Mouse (Mus musculus): ENCODE measurements around the gene Vmn2r35.
"Not testable (repeated sequence)": the region's sequence is repeated elsewhere in the genome, so short reads cannot be mapped to it uniquely, and the experiment has no call there.

The Vmn2r35 gene

GRCm38 (mm10) chr7:7819767-7820166, at the start of gene Vmn2r35:
Gene Vmn2r35, minus strand, starts transcription at chr7:7819867.
- DNase-seq (ENCODE audit: low read depth, low spot score): not testable (repeated sequence)

GRCm38 (mm10) chr7:7794196-7794595, 25.5 kb downstream of the Vmn2r35 start:
- not testable (repeated sequence) for DNase-seq (ENCODE audit: low read depth, low spot score)
